Mouse (Mus musculus) cerebellum, postnatal 14 days (tissue): Measurements from ENCODE around the gene Il23r.
"Not testable (repeated sequence)": the region's sequence is repeated elsewhere in the genome, so short reads cannot be mapped to it uniquely, and the experiment has no call there.

Experiments
- DNase-seq, 2 experiments: peaks; one replicate each; pipeline ENCODE4 v3.0.0; 2021; ENCODE audit warnings: mixed read lengths in 2 of 2

Gene Il23r

DNA sequence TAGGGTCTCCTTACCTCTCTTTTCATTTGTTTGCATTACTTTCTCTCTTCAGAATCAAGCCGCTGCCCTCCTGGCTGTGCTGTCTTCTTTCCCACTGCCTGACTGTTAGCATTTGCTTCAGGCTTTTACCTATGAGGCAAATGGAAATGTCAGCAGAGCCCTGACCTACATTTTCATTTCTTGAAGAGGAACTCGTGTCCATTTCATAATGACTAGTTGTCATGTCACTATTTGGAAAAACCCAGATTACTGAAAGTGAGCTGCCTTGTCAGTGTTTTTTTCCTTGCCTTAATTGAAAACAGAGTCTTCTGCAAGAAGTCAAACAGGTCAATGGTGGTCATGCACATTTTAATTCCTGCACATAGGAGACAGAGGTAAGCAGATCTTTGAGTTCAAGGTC is at the start of gene Il23r:
Gene Il23r (minus strand): TSS at position 101 of the 400 bp plus-strand sequence.
- DNase-seq, result no peak

DNA sequence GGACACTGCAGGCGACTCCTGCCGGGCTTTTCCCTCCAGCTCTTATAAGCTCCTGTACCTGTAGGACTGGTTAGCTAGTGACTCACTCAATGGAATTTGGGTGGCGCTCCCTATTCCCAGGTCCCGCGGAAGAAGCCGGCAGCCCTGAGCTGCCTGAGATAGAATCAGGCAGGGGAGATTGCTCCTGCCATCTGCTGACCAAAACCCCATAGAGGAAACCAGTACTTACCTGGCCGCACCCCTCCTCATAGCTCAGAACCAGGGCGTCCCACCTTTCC is 44.1 kb upstream of the Il23r start, which contains the start of gene Tacstd2:
Gene Tacstd2 (minus strand): TSS at position 20 of the 278 bp plus-strand sequence.
- DNase-seq, result no peak

- DNase-seq, result peak; percentile 16 to 18
These were observed 43.5 kb upstream of the Il23r start for GRCm38 (mm10) chr6:67535005-67535776.

- DNase-seq, result no peak
These were observed 42.7 kb upstream of the Il23r start for GRCm38 (mm10) chr6:67534191-67535004.

GRCm38 (mm10) chr6:67532665-67533440 is 41.2 kb upstream of the Il23r start:
- peak in 1 of 2 experiments; percentile 8 for DNase-seq

- no peak for DNase-seq
These were observed 40.1 kb upstream of the Il23r start for GRCm38 (mm10) chr6:67531822-67532162.

- peak; percentile 13 to 20 for DNase-seq
These were observed 39.6 kb upstream of the Il23r start for GRCm38 (mm10) chr6:67530992-67531821.

DNA sequence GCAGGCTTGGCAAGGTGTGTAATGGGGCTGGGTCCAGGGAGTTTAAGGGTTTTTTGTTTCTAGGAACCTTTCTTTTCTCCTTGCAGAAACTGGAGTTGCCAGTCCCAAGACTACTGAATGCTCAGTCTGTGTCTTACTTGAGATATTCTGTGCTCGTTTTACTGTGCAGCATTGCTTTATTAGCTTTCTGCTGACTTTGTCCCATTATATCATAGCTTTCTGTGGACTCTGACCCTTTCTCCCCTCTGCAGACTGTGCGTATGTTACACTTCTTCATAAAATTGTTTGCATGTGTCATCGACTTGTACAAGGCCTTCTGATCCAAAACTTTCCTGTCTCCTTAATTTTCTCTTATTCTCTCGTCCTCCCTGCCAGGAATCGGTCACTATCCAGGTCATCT is 34.7 kb upstream of the Il23r start:
- DNase-seq, result no peak

DNA sequence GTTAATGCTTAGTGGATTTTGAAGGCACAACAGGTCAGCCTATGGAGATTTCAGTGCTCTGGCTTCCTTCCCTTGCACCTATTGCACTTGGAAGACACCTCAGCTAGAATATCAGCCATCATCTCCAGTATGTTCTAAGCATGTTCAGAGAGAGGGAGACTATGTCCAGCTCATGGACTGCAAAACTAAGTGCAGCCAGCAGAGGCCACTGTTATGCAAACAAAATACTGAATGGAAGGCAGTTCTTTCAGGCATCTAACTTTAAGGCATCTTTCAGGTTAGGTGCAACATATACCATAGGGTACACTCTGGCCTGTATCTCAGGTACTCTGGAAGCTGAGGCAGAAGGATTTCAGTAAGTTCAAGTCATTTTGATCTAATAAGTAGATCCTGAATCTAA is 19.1 kb upstream of the Il23r start:
- DNase-seq, result peak; percentile 44 to 55

GRCm38 (mm10) chr6:67501938-67502337 is 10.3 kb upstream of the Il23r start:
- DNase-seq, result not testable (repeated sequence)

- no peak for DNase-seq
These were observed 10.6 kb downstream of the Il23r start for GRCm38 (mm10) chr6:67481012-67481411.

DNA sequence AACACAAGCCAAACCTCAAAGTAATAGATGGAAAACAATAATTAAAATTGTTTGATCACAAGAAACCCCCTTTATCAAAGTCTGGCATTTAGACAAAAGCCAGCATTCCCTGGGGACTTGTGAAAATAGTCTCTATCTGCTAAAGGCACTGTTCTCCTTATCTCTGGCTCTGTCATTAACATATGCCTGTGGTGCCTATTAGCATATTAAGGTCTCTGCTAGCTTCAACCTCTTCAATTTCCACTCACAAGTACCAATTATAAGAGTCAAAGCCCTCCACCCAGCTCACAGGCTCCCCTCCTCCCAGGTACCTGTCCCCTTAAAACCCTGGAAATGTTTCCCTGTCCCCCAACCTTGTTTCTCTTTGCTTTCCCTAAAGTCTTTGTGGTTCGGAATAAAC is 20.4 kb downstream of the Il23r start:
- DNase-seq, result no peak

GRCm38 (mm10) chr6:67459424-67459823 is 32.2 kb downstream of the Il23r start:
- no peak for DNase-seq

- peak; percentile 54 to 62 for DNase-seq
These were observed 40.3 kb downstream of the Il23r start for GRCm38 (mm10) chr6:67451330-67451729.

- no peak for DNase-seq
These were observed 45.8 kb downstream of the Il23r start for GRCm38 (mm10) chr6:67445866-67446265.

GRCm38 (mm10) chr6:67443124-67443523 is 48.5 kb downstream of the Il23r start:
- no peak for DNase-seq

GRCm38 (mm10) chr6:67437814-67438385 is 53.8 kb downstream of the Il23r start:
- DNase-seq, result no peak

- DNase-seq, result no peak
These were observed 54.6 kb downstream of the Il23r start for GRCm38 (mm10) chr6:67437028-67437427.

- DNase-seq, result no peak
These were observed 55.4 kb downstream of the Il23r start for GRCm38 (mm10) chr6:67436295-67436694.

DNA sequence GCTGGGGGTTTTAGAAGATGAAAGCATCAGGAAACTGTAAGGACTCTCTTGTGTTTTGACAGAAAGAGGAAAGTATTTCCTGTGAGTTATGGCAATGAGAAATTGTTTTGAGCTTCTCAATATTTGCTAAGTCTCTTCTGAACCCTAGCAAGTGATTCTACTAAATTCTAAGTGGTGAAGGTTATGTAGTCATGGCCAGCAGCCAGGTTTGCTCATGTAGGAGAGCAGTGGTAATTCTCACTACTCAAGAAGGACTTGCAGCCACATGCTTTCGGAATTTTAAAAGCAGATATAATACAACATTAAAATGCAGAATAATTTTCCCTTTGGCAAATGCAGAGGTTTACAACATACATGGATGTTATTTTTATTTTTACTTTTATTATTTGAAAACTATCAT is 55.9 kb downstream of the Il23r start:
- no peak for DNase-seq

- no peak for DNase-seq
These were observed 56.8 kb downstream of the Il23r start for GRCm38 (mm10) chr6:67434755-67435452.

GRCm38 (mm10) chr6:67431808-67432207 is 59.8 kb downstream of the Il23r start:
- DNase-seq, result no peak
